Mouse (Mus musculus) heart, embryonic 15.5 days (tissue): ENCODE measurements around the gene Olfr983. TPM values are rescaled to one million over a fixed set of nuclear protein-coding genes. Genes with fewer than 3 reads are reported as not detected.
A peak's percentile ranks its signal among the peaks of the same experiment; 100 is the strongest.

Experiments
- ATAC-seq: fragments of 200-750 bp; cut with Nextera tagmentation; replicated peaks from 2 replicates; pipeline ENCODE4 v1.8.0; 2017; ENCODE audit warnings: low read depth, moderate TSS enrichment; ENCODE audit not compliant: insufficient number of reproducible peaks, insufficient read depth, low FRiP score
- H3K27ac ChIP-seq: fragments of 300-500 bp; sonication (generic); 2 replicates; pipeline ENCODE4 v1.5.1; 2015; ENCODE audit warnings: mild to moderate bottlenecking, inconsistent platforms
- H3K27me3 ChIP-seq: fragments of 300-500 bp; sonication (generic); 2 replicates; pipeline ENCODE4 v1.6.1; 2015; ENCODE audit warnings: inconsistent platforms
- H3K36me3 ChIP-seq: fragments of 300-500 bp; sonication (generic); 2 replicates; pipeline ENCODE4 v1.6.1; 2015; ENCODE audit warnings: mild to moderate bottlenecking, inconsistent platforms
- H3K4me1 ChIP-seq: fragments of 300-500 bp; sonication (generic); replicated peaks from 2 replicates; pipeline ENCODE4 v1.6.1; 2015; ENCODE audit warnings: inconsistent platforms
- H3K4me2 ChIP-seq: fragments of 300-500 bp; sonication (generic); 2 replicates; pipeline ENCODE4 v1.6.1; 2015; ENCODE audit warnings: inconsistent platforms, mild to moderate bottlenecking, moderate library complexity
- H3K4me3 ChIP-seq: fragments of 300-500 bp; sonication (generic); 2 replicates; pipeline ENCODE4 v1.5.1; 2015; ENCODE audit warnings: mild to moderate bottlenecking, inconsistent platforms
- H3K9ac ChIP-seq: fragments of 300-500 bp; sonication (generic); 2 replicates; pipeline ENCODE4 v1.6.1; 2015; ENCODE audit warnings: mild to moderate bottlenecking, inconsistent platforms
- H3K9me3 ChIP-seq: fragments of 300-500 bp; sonication (generic); replicated peaks from 2 replicates; pipeline ENCODE4 v1.6.1; 2016; ENCODE audit warnings: inconsistent platforms
- WGBS: fragments of 180-500 bp; shearing (Covaris S2); methylation state at CpG from one replicate; pipeline ENCODE4 v1.1.7; 2015; ENCODE audit warnings: mixed read lengths; 5-methylcytosine and 5-hydroxymethylcytosine counted together
- polyA plus RNA-seq: library from polyadenylated mRNA; unstranded; fragments of >200 nt; fragmentation: Nextera tagmentation; extraction: Ambion mirVana; gene quantifications from 2 replicates; pipeline ENCODE4 v1.2.1, GENCODE M21; 2015

Olfr983 gene
- not detected in 2 replicates for polyA plus RNA-seq

- Histone ChIP-seq H3K9ac (no peak within 1 kb of the TSS), H3K36me3 (no peaks in the 10 kb centered on the region), H3K27ac (no peak within 1 kb of the TSS), H3K4me1 (no peaks in the 10 kb centered on the region), H3K4me3 (no peak within 1 kb of the TSS), H3K9me3 (no peaks in the 10 kb centered on the region), H3K4me2 (no peak within 1 kb of the TSS), H3K27me3 (no peaks in the 10 kb centered on the region)
- ATAC-seq = no peak
- WGBS = 71% methylated on average over 2 of the region's 2 CpGs
These were observed at the start of gene Olfr983 for GRCm38 (mm10) chr9:40093495-40093894. Gene Olfr983 (minus strand): TSS chr9:40093595.

- Histone ChIP-seq H3K4me2 (no peak overlapping the region), H3K9me3 (no peaks in the 10 kb centered on the region), H3K36me3 (no peaks in the 10 kb centered on the region), H3K9ac (no peak overlapping the region), H3K27me3 (no peaks in the 10 kb centered on the region), H3K27ac (no peak overlapping the region), H3K4me1 (no peaks in the 10 kb centered on the region), H3K4me3 (no peak overlapping the region)
- WGBS = 63% methylated on average over 1 of the region's 1 CpGs
- no peak for ATAC-seq
These were observed 48.1 kb upstream of the Olfr983 start for GRCm38 (mm10) chr9:40141544-40141943.

GRCm38 (mm10) chr9:40139484-40139883, 46.1 kb upstream of the Olfr983 start:
- no peaks in the 10 kb centered on the region for H3K4me1 ChIP-seq
- no peaks in the 10 kb centered on the region for H3K27me3 ChIP-seq
- H3K9me3 ChIP-seq = no peaks in the 10 kb centered on the region
- H3K9ac ChIP-seq = no peak overlapping the region
- no peak overlapping the region for H3K4me2 ChIP-seq
- no peak overlapping the region for H3K27ac ChIP-seq
- ATAC-seq = no peak
- no peak overlapping the region for H3K4me3 ChIP-seq
- WGBS = 54% methylated on average over 4 of the region's 4 CpGs
- no peaks in the 10 kb centered on the region for H3K36me3 ChIP-seq

GRCm38 (mm10) chr9:40136987-40137688, 43.7 kb upstream of the Olfr983 start:
- Histone ChIP-seq H3K27ac (no peak overlapping the region), H3K4me3 (no peak overlapping the region), H3K27me3 (no peaks in the 10 kb centered on the region), H3K36me3 (no peaks in the 10 kb centered on the region), H3K4me2 (no peak overlapping the region), H3K4me1 (no peaks in the 10 kb centered on the region), H3K9ac (no peak overlapping the region), H3K9me3 (no peaks in the 10 kb centered on the region)
- 70% methylated on average over 6 of the region's 6 CpGs for WGBS
- no peak for ATAC-seq

GRCm38 (mm10) chr9:40130556-40130955, 37.2 kb upstream of the Olfr983 start:
- Histone ChIP-seq H3K4me2 (no peak overlapping the region), H3K36me3 (no peaks in the 10 kb centered on the region), H3K4me1 (no peaks in the 10 kb centered on the region), H3K4me3 (no peak overlapping the region), H3K27ac (no peak overlapping the region), H3K9ac (no peak overlapping the region), H3K9me3 (no peaks in the 10 kb centered on the region), H3K27me3 (no peaks in the 10 kb centered on the region)
- 87% methylated on average over 1 of the region's 1 CpGs for WGBS
- ATAC-seq = no peak

- H3K27ac ChIP-seq = no peak within 1 kb of the TSS
- 65% methylated on average over 1 of the region's 1 CpGs for WGBS
- no peaks in the 10 kb centered on the region for H3K36me3 ChIP-seq
- ATAC-seq = no peak
- H3K9ac ChIP-seq = no peak within 1 kb of the TSS
- H3K9me3 ChIP-seq = no peaks in the 10 kb centered on the region
- no peak within 1 kb of the TSS for H3K4me2 ChIP-seq
- H3K4me1 ChIP-seq = no peaks in the 10 kb centered on the region
- H3K27me3 ChIP-seq = no peaks in the 10 kb centered on the region
- no peak within 1 kb of the TSS for H3K4me3 ChIP-seq
These were observed 36.7 kb upstream of the Olfr983 start, which contains the start of gene Olfr985 for GRCm38 (mm10) chr9:40130084-40130483. Gene Olfr985 (minus strand): TSS chr9:40130184.

GRCm38 (mm10) chr9:40117287-40117659, 23.9 kb upstream of the Olfr983 start:
- no peak for ATAC-seq
- Histone ChIP-seq H3K27ac (peak overlapping the region; percentile 40; the same call in 1 of the 2 replicates), H3K4me1 (no peaks in the 10 kb centered on the region), H3K36me3 (no peaks in the 10 kb centered on the region), H3K4me2 (peak overlapping the region; percentile 20; the same call in 1 of the 2 replicates), H3K9me3 (no peaks in the 10 kb centered on the region), H3K4me3 (no peak overlapping the region), H3K9ac (no peak overlapping the region), H3K27me3 (no peaks in the 10 kb centered on the region)
- WGBS = 64% methylated on average over 5 of the region's 5 CpGs

GRCm38 (mm10) chr9:40116645-40117286, 23.4 kb upstream of the Olfr983 start:
- WGBS = 46% methylated on average over 10 of the region's 10 CpGs
- Histone ChIP-seq H3K36me3 (no peaks in the 10 kb centered on the region), H3K27me3 (no peaks in the 10 kb centered on the region), H3K27ac (peak overlapping the region; percentile 40; the same call in 1 of the 2 replicates), H3K4me3 (no peak overlapping the region), H3K4me1 (no peaks in the 10 kb centered on the region), H3K9ac (no peak overlapping the region), H3K4me2 (peak overlapping the region; percentile 20; the same call in 1 of the 2 replicates), H3K9me3 (no peaks in the 10 kb centered on the region)
- ATAC-seq = 0 out of 2 replicates have a peak, but pooled peaks have one; percentile 31

GRCm38 (mm10) chr9:40114106-40114505, 20.7 kb upstream of the Olfr983 start, which contains the start of gene Olfr984:
Gene Olfr984 (minus strand): TSS chr9:40114206.
- Histone ChIP-seq H3K36me3 (no peaks in the 10 kb centered on the region), H3K9ac (no peak within 1 kb of the TSS), H3K4me1 (no peaks in the 10 kb centered on the region), H3K4me2 (no peak within 1 kb of the TSS), H3K27ac (no peak within 1 kb of the TSS), H3K27me3 (no peaks in the 10 kb centered on the region), H3K4me3 (no peak within 1 kb of the TSS), H3K9me3 (no peaks in the 10 kb centered on the region)
- WGBS = 82% methylated on average over 2 of the region's 2 CpGs
- no peak for ATAC-seq

GRCm38 (mm10) chr9:40094769-40095168, 1.4 kb upstream of the Olfr983 start:
- H3K9me3 ChIP-seq = no peaks in the 10 kb centered on the region
- H3K4me1 ChIP-seq = no peaks in the 10 kb centered on the region
- H3K27me3 ChIP-seq = no peaks in the 10 kb centered on the region
- no peak for ATAC-seq
- H3K4me3 ChIP-seq = no peak overlapping the region
- H3K27ac ChIP-seq = no peak overlapping the region
- WGBS = 55% methylated on average over 3 of the region's 3 CpGs
- no peaks in the 10 kb centered on the region for H3K36me3 ChIP-seq
- H3K9ac ChIP-seq = no peak overlapping the region
- no peak overlapping the region for H3K4me2 ChIP-seq

GRCm38 (mm10) chr9:40073529-40073928, 19.9 kb downstream of the Olfr983 start, which contains the start of gene Olfr982:
Gene Olfr982 (plus strand): TSS chr9:40073829.
- no peak within 1 kb of the TSS for H3K27ac ChIP-seq
- no peak within 1 kb of the TSS for H3K4me3 ChIP-seq
- no peak for ATAC-seq
- no peaks in the 10 kb centered on the region for H3K9me3 ChIP-seq
- H3K4me1 ChIP-seq = no peaks in the 10 kb centered on the region
- H3K4me2 ChIP-seq = no peak within 1 kb of the TSS
- no peaks in the 10 kb centered on the region for H3K27me3 ChIP-seq
- WGBS = 65% methylated on average over 2 of the region's 2 CpGs
- no peaks in the 10 kb centered on the region for H3K36me3 ChIP-seq
- H3K9ac ChIP-seq = no peak within 1 kb of the TSS
